Mouse (Mus musculus) kidney, postnatal 4 days (tissue): ENCODE data around the gene Sf3b4.
A peak's percentile ranks its signal among the peaks of the same experiment; 100 is the strongest.

ENCODE experiments used
- DNase-seq, 2 experiments: peaks; one replicate each; pipeline ENCODE4 v3.0.0; 2021; ENCODE audit warnings: mixed read lengths in 2 of 2

The Sf3b4 gene

DNA sequence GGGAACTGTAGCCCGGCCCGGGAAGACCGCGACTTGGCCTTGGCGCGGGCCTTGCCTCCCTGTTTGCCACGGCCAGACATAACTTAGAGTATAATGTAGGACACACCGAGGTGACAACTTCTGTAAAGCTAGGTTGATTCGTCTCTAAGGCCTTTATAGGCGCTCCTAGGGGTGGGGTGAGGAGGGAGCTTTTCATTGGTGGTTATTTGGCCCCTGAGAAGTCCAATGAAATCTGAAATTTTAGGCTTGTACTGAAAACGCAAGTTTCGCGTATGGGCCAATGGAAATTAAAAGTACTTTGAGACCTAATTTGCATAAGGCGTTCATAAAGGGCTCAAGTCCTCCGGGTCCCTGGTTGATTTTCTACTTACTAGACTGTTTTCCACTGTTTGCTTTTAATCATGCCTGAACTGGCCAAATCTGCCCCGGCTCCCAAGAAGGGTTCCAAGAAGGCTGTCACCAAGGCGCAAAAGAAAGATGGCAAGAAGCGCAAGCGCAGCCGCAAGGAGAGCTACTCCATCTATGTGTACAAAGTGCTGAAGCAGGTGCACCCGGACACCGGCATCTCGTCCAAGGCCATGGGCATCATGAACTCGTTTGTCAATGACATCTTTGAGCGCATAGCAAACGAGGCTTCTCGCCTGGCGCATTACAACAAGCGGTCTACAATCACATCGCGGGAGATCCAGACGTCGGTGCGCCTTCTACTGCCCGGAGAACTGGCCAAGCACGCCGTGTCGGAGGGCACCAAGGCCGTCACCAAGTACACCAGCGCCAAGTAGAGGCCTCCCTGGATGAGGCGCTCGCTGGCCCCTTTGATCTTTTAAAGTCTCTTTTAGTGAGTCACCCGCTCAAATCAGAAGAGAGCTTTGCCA is 48.9 kb downstream of the Sf3b4 start, which contains the start of the genes Hist2h2ac and Hist2h2be:
TSS of gene Hist2h2ac (minus strand) at position 116 of the 875 bp plus-strand sequence.
TSS of gene Hist2h2be (plus strand) at position 355 of the 875 bp plus-strand sequence.
- DNase-seq: peak; percentile 71 to 83

DNA sequence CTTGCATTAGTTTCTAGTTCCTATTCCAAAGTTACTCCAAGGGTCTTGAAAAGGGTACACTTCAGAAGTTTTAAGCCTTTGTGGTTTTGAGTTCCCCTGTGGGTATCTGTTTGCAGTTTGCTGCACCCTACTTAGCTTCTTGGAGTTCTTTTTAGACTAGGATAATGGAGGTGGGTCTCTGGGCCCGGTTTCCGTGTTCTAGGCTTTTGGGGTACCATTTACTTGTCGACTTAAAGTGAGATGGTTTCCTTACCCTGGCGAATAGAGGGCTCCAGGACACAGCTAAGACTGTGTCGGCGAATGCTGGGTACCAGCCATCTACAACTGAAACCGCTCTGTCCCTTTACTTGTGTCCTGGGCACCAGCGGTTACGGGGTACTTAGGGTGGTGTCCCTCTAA is 49.5 kb downstream of the Sf3b4 start:
- DNase-seq: peak in 1 of 2 experiments; percentile 34

DNA sequence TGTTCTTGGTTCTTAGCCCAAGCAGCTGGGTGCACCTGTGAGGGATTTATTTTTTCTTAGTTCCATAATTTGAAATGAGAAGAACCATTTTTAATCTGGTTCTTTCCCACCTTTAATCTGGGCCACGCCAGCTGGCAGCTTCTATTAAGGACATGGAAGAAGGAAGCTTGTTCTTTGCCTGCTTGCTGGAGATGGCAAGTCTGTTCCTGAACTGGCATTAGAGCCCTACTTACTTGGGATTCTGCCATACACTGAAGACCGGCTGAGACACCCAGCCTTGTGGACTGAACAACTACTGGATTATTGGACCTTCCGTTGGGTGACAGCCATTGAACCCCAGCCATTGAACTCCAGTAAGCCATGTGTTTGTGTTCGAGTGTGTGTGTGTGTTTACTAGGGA is 50.6 kb downstream of the Sf3b4 start:
- DNase-seq: no peak

DNA sequence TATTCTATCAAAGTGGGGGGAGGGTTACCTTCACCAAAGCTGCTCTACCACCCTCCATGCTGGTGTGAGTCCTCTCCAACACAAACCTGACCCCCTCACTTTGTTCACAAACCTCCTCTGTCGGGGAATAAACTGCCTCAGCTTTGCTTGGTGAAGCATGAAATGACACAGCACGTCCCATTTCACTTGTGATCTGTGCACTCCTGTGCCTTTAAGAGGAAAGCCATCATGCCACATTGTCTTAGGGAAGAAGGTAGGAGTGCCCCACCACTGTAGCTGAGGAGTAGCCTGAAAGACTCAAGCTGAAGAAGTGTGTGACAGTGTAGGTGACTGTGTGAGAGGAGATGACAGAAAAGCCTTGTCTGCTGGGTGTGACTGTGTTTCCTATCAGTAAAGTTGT is 53.3 kb downstream of the Sf3b4 start:
- no peak for DNase-seq
